Mouse (Mus musculus): ENCODE measurements around the gene Wipf3. TPM values are rescaled to one million over a fixed set of nuclear protein-coding genes. Genes with fewer than 3 reads are reported as not detected.

Gene Wipf3
- total and polyA plus RNA-seq, 2 experiments from 2014 or later: 2.4 to 6.5 TPM

DNA sequence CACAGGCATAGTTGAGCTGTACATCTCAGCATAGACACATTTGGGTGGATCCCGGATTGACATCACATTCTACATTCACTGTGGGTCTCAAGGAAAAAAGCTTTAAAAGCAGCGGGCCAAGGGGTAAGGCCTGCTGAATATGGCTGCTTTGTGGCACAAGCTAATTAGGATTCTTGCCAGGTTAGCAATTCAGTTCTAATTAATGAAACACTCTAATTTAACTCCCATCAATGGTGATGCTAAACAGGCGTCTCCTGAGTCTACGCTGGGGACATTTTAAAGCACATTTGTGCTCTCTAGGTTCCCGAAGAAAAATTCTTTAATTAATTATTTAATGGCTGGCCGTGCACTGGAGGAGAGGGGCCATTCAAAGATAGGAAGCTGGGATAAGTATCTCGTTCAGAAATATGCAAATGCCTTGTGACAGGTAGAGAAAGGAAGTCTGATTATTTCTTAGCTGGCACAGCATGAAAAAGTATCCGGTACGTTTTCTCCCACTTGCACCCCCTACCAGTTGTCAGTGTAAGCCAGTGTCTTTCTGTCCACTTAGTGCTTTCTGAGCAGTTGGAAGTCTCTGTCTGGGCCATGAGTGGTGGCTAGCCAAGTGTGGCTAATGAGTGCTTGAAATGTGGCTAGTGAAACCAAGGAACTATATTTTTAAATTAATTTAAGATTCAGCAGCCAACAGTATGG, 123.5 kb downstream of the Wipf3 start:
- Histone ChIP-seq H3K4me3 (ENCODE audit: low read depth, low read length) (no peak overlapping the region), H3K9ac (no peak overlapping the region; the same call in 1 of the 2 replicates), H3K27me3 (ENCODE audit: insufficient read depth, low read length) (no peaks in the 10 kb centered on the region), H3K9me3 (ENCODE audit: low read length) (no peaks in the 10 kb centered on the region), H3K4me1 (ENCODE audit: insufficient read depth) (peaks cover 13% of the 10 kb centered on the region; the same call in 1 of the 2 replicates), H3K36me3 (ENCODE audit: insufficient read depth) (no peaks in the 10 kb centered on the region; the same call in 1 of the 2 replicates), H3K27ac (ENCODE audit: low read depth, low read length) (peak overlapping the region; percentile 40; the same call in 1 of the 2 replicates), H3K4me2 (ENCODE audit: low read depth) (no peak overlapping the region)
- peak; percentile 50 for ATAC-seq
- WGBS: 9% methylated on average over 9 of the region's 9 CpGs
- peak; percentile 57 for DNase-seq
- 0 out of 2 replicates have a peak, but pooled peaks have one; percentile 5 for TF ChIP-seq CTCF (IDR thresholded peaks at IDR 0.05; ENCODE audit: low read depth)

Other genes starting within 250 kb of the Wipf3 start
- 3.3 and 4.8 TPM in 2 replicates for gene Prr15, start 103.8 kb upstream of the Wipf3 start, total RNA-seq (2014; rRNA removed)
- 2.6 and 3.8 TPM in 2 replicates for gene Prr15, start 103.8 kb upstream of the Wipf3 start, polyA plus RNA-seq (2015; fragmentation: Nextera tagmentation; extraction: Ambion mirVana)
- 189 and 195 TPM in 2 replicates for gene Scrn1, start 136.9 kb downstream of the Wipf3 start, total RNA-seq (2014; rRNA removed)
- gene Scrn1, start 136.9 kb downstream of the Wipf3 start, polyA plus RNA-seq (2015; fragmentation: Nextera tagmentation; extraction: Ambion mirVana): 95.5 and 122 TPM in 2 replicates
- 14.8 and 19.3 TPM in 2 replicates for gene Plekha8, start 165.5 kb downstream of the Wipf3 start, total RNA-seq (2014; rRNA removed)
- 4.5 and 4.7 TPM in 2 replicates for gene Plekha8, start 165.5 kb downstream of the Wipf3 start, polyA plus RNA-seq (2015; fragmentation: Nextera tagmentation; extraction: Ambion mirVana)
- 5.2 and 9.6 TPM in 2 replicates for gene Fkbp14, start 167.7 kb downstream of the Wipf3 start, total RNA-seq (2014; rRNA removed)
- gene Fkbp14, start 167.7 kb downstream of the Wipf3 start, polyA plus RNA-seq (2015; fragmentation: Nextera tagmentation; extraction: Ambion mirVana): 4.1 and 4.5 TPM in 2 replicates

Measured in forebrain, postnatal 0 days (tissue).